Mouse (Mus musculus): ENCODE measurements around the gene D430042O09Rik.

- TF ChIP-seq POLR2A (IDR thresholded peaks at IDR 0.05; ENCODE audit: low read depth, low read length) (no peak), CTCF (IDR thresholded peaks at IDR 0.05; ENCODE audit: borderline replicate concordance, insufficient read depth, low read length) (no peak)
These were observed 55.5 kb downstream of the D430042O09Rik start for GRCm38 (mm10) chr7:125762883-125763830.
